Mouse (Mus musculus): ENCODE measurements around the gene Tspyl2.
"Not testable (repeated sequence)": the region's sequence is repeated elsewhere in the genome, so short reads cannot be mapped to it uniquely, and the experiment has no call there.

Tspyl2 gene

DNA sequence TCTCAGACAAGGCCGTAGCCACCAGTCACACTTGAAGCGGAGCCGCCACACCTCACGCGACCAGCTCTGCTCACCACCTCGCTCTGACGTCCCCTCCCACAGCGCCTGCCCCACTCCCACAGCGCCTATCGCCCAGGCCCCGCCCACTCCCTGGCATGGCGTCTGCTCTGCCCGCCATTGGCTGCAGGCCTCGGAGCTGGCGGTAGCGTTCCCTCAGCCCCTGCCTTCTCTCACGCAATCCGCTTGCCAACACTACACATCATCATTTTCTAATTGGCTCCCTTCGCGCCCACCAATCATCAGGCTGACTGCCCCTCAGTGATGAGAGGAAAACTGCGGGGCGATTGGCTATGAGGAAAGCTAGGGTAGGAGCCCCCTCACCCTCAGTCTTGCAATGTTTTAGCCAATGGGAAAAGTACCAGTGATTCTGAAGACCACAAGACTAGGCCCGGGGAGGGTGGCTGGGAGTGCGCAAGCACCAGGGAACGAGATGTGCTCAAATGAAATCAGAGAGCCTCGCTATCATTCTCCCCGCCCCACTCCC is at the start of gene Tspyl2:
Tspyl2 (minus strand) TSS at position 68 of the 544 bp plus-strand sequence.
- peak; percentile 88 to 93 for DNase-seq

DNA sequence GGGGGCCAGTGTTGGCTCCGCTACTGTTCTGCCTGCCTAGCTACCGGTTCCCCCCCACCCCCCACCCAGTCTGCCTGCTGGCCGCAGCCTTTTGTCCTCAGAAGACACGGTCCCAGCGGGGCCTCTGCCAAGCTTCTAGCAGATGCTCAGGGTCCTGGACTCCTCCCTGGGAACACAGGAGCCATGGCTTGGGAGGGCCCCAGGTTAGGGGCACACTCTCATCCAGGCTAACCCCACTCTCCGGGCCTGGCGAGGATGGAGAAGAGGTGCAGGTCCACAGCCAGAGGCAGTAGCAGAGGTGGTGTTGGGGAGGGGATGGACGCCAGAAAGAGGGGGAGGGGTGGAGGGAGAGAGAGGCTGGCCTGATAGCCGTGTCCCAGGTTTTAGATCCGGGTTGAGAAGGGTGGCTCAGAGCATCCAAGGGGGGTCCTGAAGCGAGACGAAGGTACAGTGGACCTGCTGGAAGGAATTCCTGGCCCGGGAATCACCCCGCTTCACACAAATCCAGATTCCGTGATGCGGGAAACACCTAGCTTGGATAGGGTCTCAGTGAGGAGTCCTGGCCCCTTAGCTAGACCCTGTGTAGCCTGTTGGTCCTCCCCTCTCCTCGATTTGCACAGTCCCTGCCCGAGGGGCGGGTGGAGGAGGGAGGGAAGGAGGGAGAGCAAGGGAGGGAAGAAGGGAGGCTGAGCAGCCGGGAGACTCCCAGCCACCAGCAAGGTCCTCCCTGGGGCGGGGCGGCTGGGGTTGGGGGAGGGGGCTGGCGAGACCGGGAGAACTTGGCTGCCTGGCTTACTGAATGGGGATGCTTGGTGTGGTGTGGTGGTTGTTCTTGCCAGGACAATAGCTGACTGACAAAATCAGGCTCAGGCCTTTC is 26.4 kb upstream of the Tspyl2 start, which contains the start of gene Gpr173:
Gpr173 (minus strand) TSS at position 308 of the 877 bp plus-strand sequence.
- peak; percentile 61 to 74 for DNase-seq

DNA sequence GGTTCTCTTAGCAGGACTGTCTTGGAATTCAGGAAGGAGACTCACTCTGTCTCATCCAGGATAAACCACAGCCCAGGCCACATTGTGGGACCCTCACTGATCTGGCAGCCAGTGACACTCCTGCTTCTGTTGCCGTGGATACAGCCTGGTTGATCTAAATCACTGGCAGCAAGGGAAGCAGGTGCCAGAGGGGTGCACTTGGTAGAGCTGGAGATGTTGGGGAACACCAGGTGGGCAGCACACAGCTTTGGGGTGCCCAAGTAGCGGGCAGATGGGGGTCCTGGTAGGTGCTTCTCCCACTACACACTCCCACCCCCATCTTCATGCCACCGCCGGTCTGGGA is 25.8 kb upstream of the Tspyl2 start:
- no peak for DNase-seq

DNA sequence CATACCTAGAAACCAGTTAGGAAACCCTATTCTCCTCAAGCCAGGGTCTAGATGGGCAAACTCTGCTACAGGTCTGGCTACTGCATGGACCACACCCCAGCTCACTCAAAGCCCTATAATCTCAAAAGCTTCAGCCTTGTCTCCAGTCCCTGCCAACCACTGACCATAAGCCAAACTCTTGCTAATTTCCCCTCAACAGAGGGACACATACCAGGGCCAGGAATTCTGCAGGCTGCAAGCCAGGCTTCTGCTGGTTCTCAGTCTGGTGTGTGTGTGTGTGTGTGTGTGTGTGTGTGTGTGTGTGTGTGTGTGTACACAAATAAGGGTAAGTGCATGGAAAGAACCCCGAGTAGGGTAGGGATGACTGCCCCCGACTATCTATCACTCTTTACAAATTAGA is 24.2 kb upstream of the Tspyl2 start:
- DNase-seq = peak; percentile 79 to 80

DNA sequence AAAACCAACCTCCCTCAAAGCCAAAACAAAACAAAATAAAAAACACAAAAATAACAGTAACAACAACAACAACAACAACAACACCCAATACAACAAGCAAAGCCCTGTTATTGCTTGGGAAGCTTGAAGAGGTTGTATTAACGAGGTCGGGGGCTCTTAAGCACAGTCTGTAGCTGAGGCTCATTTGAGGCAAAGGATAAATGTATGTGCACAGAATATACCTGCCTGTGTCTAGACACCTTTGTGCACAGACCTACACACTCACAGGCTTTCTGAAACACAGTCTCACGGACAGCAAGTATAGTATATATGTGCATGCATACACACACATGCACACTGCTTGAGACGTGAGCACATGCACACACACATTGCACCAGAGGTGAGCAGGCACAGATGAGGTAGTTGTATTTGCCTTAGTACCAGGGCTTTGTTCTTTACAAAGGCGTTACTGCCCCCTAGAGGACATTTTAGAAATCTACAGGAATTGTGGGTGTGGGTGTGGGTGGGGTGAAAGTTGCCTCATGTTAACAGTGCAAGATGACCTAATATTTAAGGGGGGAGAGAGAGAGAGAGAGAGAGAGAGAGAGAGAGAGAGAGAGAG is 10.4 kb upstream of the Tspyl2 start:
- peak in 1 of 2 experiments; percentile 32 for DNase-seq

DNA sequence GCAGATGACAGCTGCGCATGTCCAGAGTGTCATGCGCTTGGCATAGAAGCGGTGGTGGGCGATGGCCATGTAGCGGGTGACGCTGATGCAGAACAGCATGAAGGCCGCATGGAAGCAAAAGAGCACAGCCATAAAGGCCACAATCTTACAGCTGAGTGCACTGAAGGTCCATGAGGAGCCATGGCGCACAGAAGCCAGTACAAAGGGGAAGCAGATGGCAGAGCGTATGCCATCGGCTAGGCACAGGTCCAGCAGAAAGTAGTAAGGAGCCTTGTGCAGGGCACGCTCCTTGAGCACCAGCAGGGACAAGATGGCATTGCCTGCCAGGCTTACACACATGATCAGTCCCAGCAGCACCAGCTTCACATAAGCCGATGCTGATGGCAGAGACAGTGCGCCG is 4.8 kb upstream of the Tspyl2 start:
- DNase-seq = peak; percentile 66 to 67

DNA sequence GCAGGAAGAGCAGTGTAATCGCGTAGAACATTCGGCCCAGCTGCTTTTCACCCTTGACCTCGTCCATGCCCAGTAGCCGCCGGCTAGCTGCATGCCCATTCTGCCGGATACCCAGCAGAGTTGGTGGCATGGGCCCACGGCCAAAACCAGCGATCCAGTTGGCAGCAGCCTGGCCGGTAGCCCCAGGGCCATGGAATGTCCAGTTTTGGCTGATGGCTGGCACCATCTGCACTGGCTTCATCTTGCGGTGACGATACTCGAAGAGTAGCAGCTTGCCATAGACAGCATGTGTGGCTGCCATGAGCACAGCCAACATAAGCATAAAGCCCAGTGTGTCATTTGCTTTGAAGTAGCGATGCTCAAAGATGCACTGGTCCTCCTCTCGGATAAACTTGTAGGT is 4.4 kb upstream of the Tspyl2 start:
- DNase-seq = peak; percentile 50 to 69

DNA sequence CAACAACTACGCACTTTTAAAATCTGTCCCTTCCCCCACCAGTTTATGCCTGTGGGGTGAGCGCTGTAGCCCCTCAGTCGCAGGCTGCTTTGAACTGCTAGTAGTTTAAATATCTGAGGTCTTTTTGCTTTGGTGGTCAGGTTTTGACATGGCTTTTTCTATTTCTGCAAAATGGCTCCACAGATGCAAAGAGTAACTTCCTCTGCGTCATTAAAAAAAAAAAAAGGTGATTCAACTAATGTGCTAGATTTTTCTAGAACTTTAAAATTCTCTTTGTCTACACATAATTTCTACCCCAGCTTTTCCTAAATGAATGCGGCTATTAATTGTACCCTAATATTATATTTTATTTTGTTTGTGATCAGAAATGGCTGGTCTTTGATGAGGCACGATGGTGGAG is 678 bp upstream of the Tspyl2 start:
- no peak for DNase-seq

DNA sequence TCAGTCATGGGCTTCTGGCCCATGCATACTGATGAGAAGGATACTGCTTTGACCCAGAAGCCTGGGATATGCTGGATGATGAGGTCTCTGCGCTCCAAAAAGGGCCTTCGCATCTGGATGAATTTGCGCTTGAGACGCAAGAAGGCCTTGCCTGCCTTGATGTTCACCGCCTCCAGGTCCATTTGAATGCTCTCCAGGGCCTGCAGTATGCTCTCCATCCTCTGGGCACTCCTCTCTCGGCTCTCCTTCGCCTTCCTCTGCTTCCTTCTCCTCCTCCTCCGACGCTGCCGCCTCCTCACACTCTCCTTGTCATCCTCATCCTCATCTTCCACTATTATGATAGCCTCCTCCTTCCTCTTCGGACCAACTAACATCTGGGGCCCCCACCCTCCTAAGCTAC is 729 bp downstream of the Tspyl2 start:
- DNase-seq = peak; percentile 12 to 22

DNA sequence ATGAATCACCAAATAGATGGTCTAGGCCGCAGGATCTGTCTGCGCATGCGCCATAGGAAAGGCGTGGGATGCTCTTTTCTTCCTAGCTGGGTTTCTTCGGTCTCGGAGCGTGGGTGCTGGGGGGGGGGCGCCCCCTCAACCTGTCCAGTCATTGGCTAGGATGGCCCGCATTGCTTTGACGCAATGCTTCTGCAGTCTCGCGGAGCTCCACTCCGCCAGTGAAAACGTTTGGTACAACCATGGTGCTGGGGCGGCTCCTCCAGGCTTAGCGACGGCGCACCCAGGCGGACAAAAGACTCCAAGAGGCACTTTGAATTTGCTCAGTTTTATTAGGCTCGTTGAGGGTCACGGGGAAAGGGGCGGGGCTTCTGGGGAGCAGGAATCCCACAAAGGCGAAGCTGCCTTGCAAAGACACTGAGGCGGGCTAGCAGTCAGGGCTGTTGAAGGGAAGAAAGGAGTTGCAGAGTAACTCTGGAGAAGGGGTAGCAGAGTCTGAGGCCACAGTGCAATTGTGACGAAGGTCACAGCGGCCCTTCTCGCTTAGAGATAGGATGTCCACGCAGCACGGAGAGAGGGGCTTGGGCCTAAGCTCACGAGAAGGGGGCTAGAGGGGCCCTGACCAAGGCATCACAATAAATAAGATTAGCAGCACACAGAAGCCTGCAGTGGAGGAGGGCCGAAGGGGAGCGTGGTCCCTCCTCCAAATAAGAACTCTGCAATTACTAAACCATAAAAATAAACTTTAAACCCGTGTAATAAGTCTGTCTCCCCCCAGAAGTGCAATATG is 5.5 kb downstream of the Tspyl2 start:
- DNase-seq = peak; percentile 87 to 89

DNA sequence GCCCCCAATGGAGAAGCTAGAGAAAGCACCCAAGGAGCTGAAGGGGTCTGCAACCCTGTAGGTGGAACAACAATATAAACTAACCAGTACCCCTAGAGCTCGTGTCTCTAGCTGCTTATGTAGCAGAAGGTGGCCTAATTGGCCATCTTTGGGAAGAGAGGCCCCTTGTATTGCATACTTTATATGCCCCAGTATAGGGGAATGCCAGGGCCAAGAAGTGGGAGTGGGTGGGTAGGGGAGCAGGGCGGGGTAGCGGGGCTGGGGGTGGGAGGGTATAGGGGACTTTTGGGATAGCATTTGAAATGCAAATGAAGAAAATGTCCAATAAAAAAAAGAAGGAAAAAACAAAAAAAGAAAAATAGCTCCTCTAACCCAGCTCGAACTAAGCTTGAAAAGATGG is 6.1 kb downstream of the Tspyl2 start:
- DNase-seq = not testable (repeated sequence)

DNA sequence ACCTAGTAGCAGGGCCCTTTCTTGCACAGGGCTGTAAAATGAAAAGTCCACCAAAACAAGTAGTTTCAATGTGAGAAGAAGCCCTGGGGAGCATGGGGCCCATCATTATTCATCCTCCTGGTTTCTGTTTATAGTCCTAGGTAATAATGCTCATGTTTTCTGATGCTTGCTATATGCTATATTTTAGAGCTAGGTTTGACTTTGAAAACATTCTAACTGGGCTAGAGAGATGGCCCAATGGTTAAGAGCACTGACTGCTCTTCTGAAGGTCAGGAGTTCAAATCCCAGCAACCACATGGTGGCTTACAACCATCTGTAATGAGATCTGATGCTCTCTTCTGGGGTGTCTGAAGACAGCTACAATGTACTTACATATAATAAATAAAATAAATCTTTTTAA is 12.8 kb downstream of the Tspyl2 start:
- DNase-seq = not testable (repeated sequence)

DNA sequence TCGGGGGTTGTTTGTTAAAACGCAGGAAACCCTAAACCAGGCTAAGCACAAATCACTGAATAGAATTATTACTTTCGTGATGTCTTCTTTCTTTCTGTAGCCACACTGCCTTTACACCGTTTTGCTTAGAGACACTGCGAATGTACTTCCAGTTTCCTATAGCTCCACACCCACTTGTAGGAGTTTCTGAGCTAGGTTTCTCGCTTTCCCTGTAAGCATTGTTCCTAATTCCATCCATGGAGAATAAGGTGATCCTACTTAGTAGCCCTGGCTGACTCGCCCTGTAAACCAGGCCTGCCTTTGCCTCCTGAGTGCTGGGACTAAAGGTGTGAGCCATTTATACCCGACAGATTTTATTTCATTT is 14.6 kb downstream of the Tspyl2 start:
- no peak for DNase-seq

DNA sequence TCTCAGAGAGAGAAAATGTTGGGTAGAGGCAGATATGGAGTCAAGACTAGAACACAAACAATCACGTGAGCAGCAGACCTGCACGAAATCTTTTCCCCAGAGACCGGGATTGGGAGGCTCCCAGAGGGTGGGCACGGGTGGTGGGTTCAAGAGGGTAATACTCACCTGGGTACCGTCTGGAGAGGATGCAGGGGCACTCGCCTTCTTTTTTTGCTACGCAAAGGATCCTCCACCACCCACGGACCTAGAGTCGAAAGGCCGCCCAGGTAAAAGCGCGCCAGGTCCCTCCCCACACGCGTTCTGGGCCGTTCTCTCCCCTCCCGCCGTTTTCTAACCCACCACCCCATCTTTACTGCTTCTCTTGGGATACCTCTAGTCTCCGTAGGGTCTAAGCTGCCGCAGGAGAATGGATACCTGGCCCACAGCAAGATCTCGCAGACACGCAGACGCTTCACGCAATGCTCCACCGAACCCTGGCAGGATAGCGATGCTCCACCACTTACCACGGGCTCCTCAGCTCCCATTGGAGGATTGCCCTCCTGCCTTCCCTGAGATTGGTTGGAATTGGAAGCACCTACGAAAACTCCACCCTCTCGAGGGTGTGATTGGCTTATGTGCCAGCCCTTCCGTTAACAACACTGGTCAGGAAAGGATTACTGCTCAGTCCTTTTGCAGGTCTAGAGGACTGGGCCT is 15.1 kb downstream of the Tspyl2 start, which contains the start of gene Kantr:
Kantr (minus strand) TSS at position 500 of the 693 bp plus-strand sequence.
- DNase-seq = peak; percentile 79

DNA sequence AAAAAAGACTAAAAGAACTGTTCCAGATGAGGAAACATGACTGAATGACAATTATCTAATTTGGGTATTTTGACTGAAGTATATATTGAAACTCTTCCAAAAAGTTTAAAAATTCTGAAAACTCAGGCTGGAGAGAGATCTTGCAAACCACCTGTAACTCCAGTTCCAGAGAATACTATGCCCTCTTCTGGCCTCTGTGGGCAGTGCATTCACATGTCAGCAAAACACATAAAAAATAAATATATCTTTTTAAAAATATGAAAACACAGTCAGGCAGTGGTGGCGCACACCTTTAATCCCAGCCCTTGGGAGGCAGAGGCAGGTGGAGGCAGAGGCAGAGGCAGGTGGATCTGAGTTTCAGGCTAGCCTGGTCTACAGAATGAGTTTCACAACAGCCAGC is 18.6 kb downstream of the Tspyl2 start:
- DNase-seq = no peak

DNA sequence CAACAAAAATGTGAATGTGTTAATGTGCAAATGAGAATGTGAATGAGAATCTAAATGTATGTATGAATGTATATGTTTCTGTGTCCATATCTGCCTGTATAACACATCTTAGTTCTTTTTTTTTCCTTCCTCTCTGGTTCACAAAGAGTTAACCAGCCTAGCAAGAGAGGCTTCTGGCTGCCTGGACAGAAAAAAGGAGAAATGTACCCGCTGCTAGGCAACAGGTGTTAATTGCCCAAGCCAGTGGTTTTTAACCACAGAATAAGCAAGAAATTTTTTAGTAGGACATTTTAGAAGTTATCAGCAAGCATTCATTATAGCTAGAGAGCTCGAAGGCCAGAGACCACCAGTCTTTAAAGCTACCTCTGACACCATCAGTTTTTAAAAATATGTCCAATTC is 19.4 kb downstream of the Tspyl2 start:
- DNase-seq = no peak

DNA sequence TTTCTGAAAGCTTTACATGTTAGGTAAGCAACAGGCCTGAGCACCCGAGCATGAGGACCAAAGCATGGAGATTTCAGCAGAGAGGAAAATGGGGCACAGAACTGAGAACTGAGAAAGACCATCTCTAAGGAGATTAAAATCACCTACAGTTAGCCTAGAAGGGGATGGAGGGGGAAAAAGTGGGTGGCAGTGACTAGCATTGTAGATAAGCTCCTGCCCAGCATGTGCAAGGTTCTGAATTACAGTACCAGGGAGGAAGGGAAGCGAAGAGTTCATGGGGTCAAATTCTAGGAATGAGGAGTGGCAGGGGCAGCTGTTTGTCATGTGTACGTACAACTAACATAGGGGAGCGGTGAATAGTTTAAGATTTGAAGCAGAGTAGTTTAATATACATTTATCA is 21.7 kb downstream of the Tspyl2 start:
- DNase-seq = no peak

DNA sequence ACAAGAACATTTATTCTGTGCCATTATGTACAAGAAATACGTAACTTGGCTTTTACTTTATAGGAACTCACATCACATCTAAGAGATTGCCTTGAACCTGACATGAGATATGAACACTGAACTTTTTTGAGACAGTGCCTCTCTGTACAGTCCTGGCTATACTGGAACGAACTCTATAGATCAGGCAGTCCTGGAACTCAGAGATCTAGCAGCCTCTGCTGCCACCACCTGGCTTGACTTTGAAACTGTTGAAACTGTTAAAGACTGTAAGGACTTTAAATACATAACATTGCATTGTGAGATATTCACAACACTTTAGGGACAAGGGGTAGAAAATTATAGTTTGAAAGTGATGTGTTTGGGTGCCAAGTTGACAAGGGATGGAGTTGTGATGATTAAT is 34.3 kb downstream of the Tspyl2 start:
- peak; percentile 25 to 27 for DNase-seq

DNA sequence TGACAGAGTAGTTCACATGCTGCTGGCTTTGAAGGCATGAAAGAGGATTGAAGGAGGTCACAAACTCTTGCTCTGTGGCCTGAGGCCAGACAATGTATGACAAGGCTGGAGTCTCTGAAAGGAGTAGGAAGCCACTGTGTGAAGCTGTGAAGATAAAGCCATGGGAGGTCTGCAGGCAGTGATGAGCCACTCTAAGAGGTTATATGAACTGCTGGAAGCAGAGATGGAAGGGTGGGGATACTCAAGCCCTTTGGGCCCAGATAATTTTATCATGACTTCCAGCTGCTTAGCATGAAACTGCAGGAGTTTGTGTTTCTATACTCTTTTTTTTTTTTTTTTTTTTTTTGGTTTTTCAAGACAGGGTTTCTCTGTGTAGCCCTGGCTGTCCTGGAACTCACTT is 34.9 kb downstream of the Tspyl2 start:
- DNase-seq = no peak

DNA sequence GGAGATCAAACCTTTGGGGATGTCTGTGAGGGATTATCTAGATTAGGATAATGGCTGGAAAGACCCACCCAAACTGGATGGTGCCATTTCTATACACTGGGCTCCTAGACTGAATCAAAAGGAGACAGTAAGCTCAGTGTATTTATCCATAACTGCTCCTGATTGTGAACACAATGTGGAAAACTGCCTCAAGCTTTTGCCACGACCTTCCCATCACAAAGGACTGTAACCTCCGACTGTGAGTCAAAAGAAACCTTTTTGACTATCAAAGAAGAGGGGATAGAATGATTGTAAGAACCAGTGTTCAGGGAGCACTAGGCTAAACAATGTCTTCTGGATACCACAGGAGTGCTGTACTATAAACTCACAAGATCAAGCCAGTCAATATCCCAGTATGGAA is 36.0 kb downstream of the Tspyl2 start:
- no peak for DNase-seq

DNA sequence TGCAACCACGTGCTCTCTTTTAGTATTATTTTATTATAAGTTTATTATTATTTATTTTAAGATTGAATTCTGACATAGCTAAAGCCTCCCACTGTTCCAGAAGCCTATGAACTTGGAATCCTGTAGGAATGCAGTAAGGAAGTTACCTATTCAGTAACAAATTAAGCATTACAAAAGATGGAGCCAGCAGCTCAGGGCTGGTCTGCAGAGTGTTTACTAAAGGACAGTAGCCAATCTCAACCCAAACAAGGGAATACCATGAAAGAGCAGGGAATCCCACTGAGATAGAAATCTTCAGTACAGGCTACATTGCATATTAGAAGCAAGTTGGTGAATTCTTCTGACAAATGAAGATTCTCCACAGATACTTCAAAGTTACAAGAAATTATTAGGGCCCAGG is 55.2 kb downstream of the Tspyl2 start:
- not testable (repeated sequence) for DNase-seq
